Mouse (Mus musculus) intestine, embryonic 14.5 days (tissue): Measurements from ENCODE around the gene Ap5b1. TPM values are rescaled to one million over a fixed set of nuclear protein-coding genes. Genes with fewer than 3 reads are reported as not detected.

ENCODE experiments used
- ATAC-seq: fragments of 200-750 bp; cut with Nextera tagmentation; replicated peaks from 2 replicates; pipeline ENCODE4 v1.8.0; 2017; ENCODE audit warnings: low read depth, moderate number of reproducible peaks, moderate TSS enrichment, moderate library complexity; ENCODE audit not compliant: low FRiP score, low TSS enrichment
- DNase-seq: peaks from one replicate; pipeline ENCODE4 v3.0.0-alpha.2; 2018; ENCODE audit warnings: low spot score
- H3K27ac ChIP-seq: fragments of 300-500 bp; sonication (generic); 2 replicates; pipeline ENCODE4 v1.5.1; 2014; ENCODE audit warnings: low read depth, mild to moderate bottlenecking, control low read depth
- H3K27me3 ChIP-seq: fragments of 300-500 bp; sonication (generic); replicated peaks from 2 replicates; pipeline ENCODE4 v1.6.1; 2014; ENCODE audit warnings: low read length, control low read depth; ENCODE audit not compliant: control insufficient read depth, insufficient read depth
- H3K36me3 ChIP-seq: fragments of 300-500 bp; sonication (generic); 2 replicates; pipeline ENCODE4 v1.6.1; 2014; ENCODE audit warnings: low read length, control low read depth; ENCODE audit not compliant: control insufficient read depth, insufficient read depth
- H3K4me1 ChIP-seq: fragments of 300-500 bp; sonication (generic); replicated peaks from 2 replicates; pipeline ENCODE4 v1.6.1; 2014; ENCODE audit warnings: low read length, control low read depth, mixed read lengths; ENCODE audit not compliant: control insufficient read depth, insufficient read depth
- H3K4me2 ChIP-seq: fragments of 300-500 bp; sonication (generic); 2 replicates; pipeline ENCODE4 v1.6.1; 2014; ENCODE audit warnings: low read length
- H3K4me3 ChIP-seq: fragments of 300-500 bp; sonication (generic); 2 replicates; pipeline ENCODE4 v1.5.1; 2014; ENCODE audit warnings: low read depth, low read length, control low read depth, mixed read lengths
- H3K9ac ChIP-seq: fragments of 300-500 bp; sonication (generic); 2 replicates; pipeline ENCODE4 v1.6.1; 2014; ENCODE audit warnings: mild to moderate bottlenecking, low read length
- H3K9me3 ChIP-seq: fragments of 300-500 bp; sonication (generic); 2 replicates; pipeline ENCODE4 v1.6.1; 2016; ENCODE audit warnings: low read length, control low read depth; ENCODE audit not compliant: control insufficient read depth
- WGBS: fragments of 180-500 bp; shearing (Covaris S2); extraction: QIAGEN DNeasy Blood & Tissue Kit; methylation state at CpG from one replicate; pipeline ENCODE4 v1.1.7; 2014; 5-methylcytosine and 5-hydroxymethylcytosine counted together
- polyA plus RNA-seq: library from polyadenylated mRNA; unstranded; fragments of >200 nt; fragmentation: Nextera tagmentation; extraction: Ambion mirVana; gene quantifications from 2 replicates; pipeline ENCODE4 v1.2.1, GENCODE M21; 2014

Gene Ap5b1
- polyA plus RNA-seq, 1 experiment from 2014 or later, result 6.5 TPM

- H3K4me2 ChIP-seq, result peak within 1 kb of the TSS; percentile 55
- peak within 1 kb of the TSS; percentile 75 for H3K27ac ChIP-seq
- H3K36me3 ChIP-seq, result no peaks in the 10 kb centered on the region
- H3K27me3 ChIP-seq, result peaks cover 73% of the 10 kb centered on the region
- H3K9ac ChIP-seq, result peak within 1 kb of the TSS; percentile 50
- ATAC-seq (peak; percentile 87), DNase-seq (peak; percentile 81)
- H3K9me3 ChIP-seq, result no peaks in the 10 kb centered on the region
- WGBS, result under 1% methylated on average over 56 of the region's 57 CpGs
- H3K4me1 ChIP-seq, result peaks cover 10% of the 10 kb centered on the region
- H3K4me3 ChIP-seq, result peak within 1 kb of the TSS; percentile 44
Measured at GRCm38 (mm10) chr19:5560457-5561041, 7.3 kb upstream of the Ap5b1 start, which contains the start of gene Ovol1. Ovol1 (minus strand) TSS chr19:5560646.

DNA sequence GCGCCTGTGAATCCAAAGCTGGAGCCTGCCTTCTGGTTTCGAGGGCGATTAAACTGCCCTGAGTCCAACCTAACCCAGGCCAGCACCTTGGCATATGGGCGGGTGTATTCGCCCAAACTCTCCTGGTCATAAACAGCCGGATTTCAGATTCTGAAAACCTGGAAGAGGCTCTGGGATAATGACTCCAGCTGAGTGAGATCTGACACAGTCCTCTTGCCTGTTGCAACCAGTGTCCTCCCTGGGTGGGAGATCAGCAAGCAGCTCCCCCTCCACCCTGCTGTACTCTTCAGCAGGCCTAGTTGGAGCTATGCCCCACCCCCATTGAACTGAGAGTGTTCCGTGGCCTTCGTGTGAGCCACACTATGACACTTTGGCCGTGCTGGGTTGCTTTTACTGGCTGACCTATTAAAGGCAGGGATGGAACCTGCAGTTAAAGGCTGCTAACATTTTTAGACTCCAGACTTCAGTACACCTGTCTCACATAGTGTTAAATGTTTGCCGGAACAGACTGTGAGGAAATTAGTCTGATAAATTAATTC is 6.5 kb upstream of the Ap5b1 start:
- ATAC-seq (no peak), DNase-seq (peak; percentile 71)
- no peak overlapping the region; the same call in 1 of the 2 replicates for H3K9ac ChIP-seq
- H3K9me3 ChIP-seq, result no peaks in the 10 kb centered on the region
- peak overlapping the region; percentile 44 for H3K4me3 ChIP-seq
- WGBS, result 17% methylated on average over 10 of the region's 10 CpGs
- H3K4me2 ChIP-seq, result peak overlapping the region; percentile 55
- H3K4me1 ChIP-seq, result peaks cover 10% of the 10 kb centered on the region
- H3K36me3 ChIP-seq, result no peaks in the 10 kb centered on the region
- peak overlapping the region; percentile 75 for H3K27ac ChIP-seq
- H3K27me3 ChIP-seq, result peaks cover 73% of the 10 kb centered on the region

GRCm38 (mm10) chr19:5561886-5562285 is 5.9 kb upstream of the Ap5b1 start:
- Histone ChIP-seq H3K4me2 (peak overlapping the region; percentile 55; the same call in 1 of the 2 replicates), H3K27ac (no peak overlapping the region), H3K9ac (no peak overlapping the region), H3K9me3 (no peaks in the 10 kb centered on the region), H3K36me3 (no peaks in the 10 kb centered on the region), H3K4me3 (no peak overlapping the region), H3K4me1 (peaks cover 12% of the 10 kb centered on the region), H3K27me3 (peaks cover 70% of the 10 kb centered on the region)
- WGBS, result 50% methylated on average over 3 of the region's 3 CpGs
- no peak for DNase-seq
- no peak for ATAC-seq

- WGBS, result 89% methylated on average over 10 of the region's 10 CpGs
- no peak for ATAC-seq
Measured at GRCm38 (mm10) chr19:5562776-5563175, 5.0 kb upstream of the Ap5b1 start.

DNA sequence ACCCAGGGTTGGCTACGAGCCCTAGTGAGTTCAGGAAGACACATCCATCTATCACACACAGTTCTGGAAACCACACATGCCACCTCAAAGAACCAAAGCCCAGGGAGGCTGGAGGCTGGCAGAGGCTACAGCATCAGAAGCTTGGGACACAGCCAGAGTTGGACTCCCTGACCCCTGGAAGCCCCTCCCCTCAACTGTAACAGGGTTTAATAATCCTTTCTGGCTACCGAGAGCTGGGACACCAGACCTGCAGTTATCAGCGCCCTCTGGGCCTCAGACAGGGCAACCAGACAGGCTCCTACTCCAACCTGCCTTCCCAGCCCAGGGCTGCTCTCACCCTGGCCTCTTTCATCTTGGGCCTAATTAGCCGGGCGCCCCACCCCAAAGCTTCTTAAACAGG is 1.5 kb upstream of the Ap5b1 start:
- Histone ChIP-seq H3K27ac (no peak overlapping the region), H3K27me3 (peaks cover 26% of the 10 kb centered on the region)
- WGBS, result 55% methylated on average over 5 of the region's 5 CpGs

More at GRCm38 (mm10) chr19:5562776-5563175, 5.0 kb upstream of the Ap5b1 start:
- Histone ChIP-seq H3K36me3 (no peaks in the 10 kb centered on the region), H3K27ac (no peak overlapping the region), H3K4me1 (peaks cover 15% of the 10 kb centered on the region), H3K9me3 (no peaks in the 10 kb centered on the region), H3K27me3 (peaks cover 61% of the 10 kb centered on the region), H3K4me3 (no peak overlapping the region), H3K4me2 (no peak overlapping the region), H3K9ac (no peak overlapping the region)
- DNase-seq, result no peak

DNA sequence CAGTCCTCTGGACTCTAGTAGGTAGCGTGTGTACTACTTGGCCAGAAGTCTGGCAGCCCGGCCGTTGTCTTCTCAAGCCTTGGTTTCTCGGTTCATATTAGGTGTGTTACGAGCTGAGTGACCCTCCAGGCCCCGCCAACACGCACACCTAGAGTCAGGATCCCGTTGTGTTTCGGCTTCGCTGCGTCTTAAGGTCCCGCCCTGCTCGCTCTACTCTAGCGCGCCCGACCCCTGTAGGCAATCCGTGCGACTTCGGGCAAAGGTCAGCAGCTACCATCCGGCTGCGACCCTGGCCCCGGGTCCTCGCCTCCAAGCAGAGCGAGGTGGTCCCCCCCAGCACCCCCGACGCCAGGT is 668 bp upstream of the Ap5b1 start:
- H3K27me3 ChIP-seq, result peaks cover 18% of the 10 kb centered on the region
- peak; percentile 55; the same call in 1 of the 2 replicates for ATAC-seq
- peak overlapping the region; percentile 70 for H3K4me3 ChIP-seq
- DNase-seq, result no peak
- H3K27ac ChIP-seq, result peak overlapping the region; percentile 87
- peak overlapping the region; percentile 59 for H3K4me2 ChIP-seq
- peak overlapping the region; percentile 60 for H3K9ac ChIP-seq
- 0 out of 2 replicates have a peak, but pooled peaks cover 5% of the 10 kb centered on the region for H3K36me3 ChIP-seq
- peaks cover 14% of the 10 kb centered on the region for H3K4me1 ChIP-seq
- WGBS, result 2% methylated on average over 26 of the region's 26 CpGs
- H3K9me3 ChIP-seq, result no peaks in the 10 kb centered on the region

More for the DNA sequence above, 1.5 kb upstream of the Ap5b1 start:
- no peak overlapping the region for H3K4me3 ChIP-seq
- H3K4me2 ChIP-seq, result no peak overlapping the region
- H3K36me3 ChIP-seq, result 0 out of 2 replicates have a peak, but pooled peaks cover 5% of the 10 kb centered on the region
- ATAC-seq (no peak), DNase-seq (no peak)
- peaks cover 14% of the 10 kb centered on the region for H3K4me1 ChIP-seq
- no peak overlapping the region for H3K9ac ChIP-seq
- H3K9me3 ChIP-seq, result no peaks in the 10 kb centered on the region

GRCm38 (mm10) chr19:5568470-5569140 is 780 bp downstream of the Ap5b1 start:
- Histone ChIP-seq H3K36me3 (0 out of 2 replicates have a peak, but pooled peaks cover 5% of the 10 kb centered on the region), H3K4me3 (peak overlapping the region; percentile 70), H3K9me3 (no peaks in the 10 kb centered on the region), H3K4me1 (peaks cover 14% of the 10 kb centered on the region), H3K27ac (peak overlapping the region; percentile 87), H3K9ac (peak overlapping the region; percentile 60; the same call in 1 of the 2 replicates), H3K27me3 (peaks cover 4% of the 10 kb centered on the region; the same call in 1 of the 2 replicates), H3K4me2 (peak overlapping the region; percentile 59)
- DNase-seq (peak; percentile 91), ATAC-seq (peak; percentile 14)
- WGBS, result 8% methylated on average over 27 of the region's 27 CpGs

- Histone ChIP-seq H3K27me3 (no peaks in the 10 kb centered on the region), H3K27ac (no peak overlapping the region), H3K4me2 (no peak overlapping the region), H3K4me3 (no peak overlapping the region), H3K9me3 (no peaks in the 10 kb centered on the region), H3K9ac (no peak overlapping the region), H3K36me3 (0 out of 2 replicates have a peak, but pooled peaks cover 5% of the 10 kb centered on the region), H3K4me1 (peaks cover 14% of the 10 kb centered on the region)
- ATAC-seq (no peak), DNase-seq (no peak)
- WGBS, result 90% methylated on average over 10 of the region's 10 CpGs
Measured at GRCm38 (mm10) chr19:5569521-5569920, 1.7 kb downstream of the Ap5b1 start.
